Mouse (Mus musculus) thymus, postnatal 10 days (tissue): ENCODE results near the gene Pawr.

Source experiments
- DNase-seq, 2 experiments: peaks; one replicate each; pipeline ENCODE4 v3.0.0; 2021; ENCODE audit warnings: low spot score in 2 of 2

Gene Pawr

DNA sequence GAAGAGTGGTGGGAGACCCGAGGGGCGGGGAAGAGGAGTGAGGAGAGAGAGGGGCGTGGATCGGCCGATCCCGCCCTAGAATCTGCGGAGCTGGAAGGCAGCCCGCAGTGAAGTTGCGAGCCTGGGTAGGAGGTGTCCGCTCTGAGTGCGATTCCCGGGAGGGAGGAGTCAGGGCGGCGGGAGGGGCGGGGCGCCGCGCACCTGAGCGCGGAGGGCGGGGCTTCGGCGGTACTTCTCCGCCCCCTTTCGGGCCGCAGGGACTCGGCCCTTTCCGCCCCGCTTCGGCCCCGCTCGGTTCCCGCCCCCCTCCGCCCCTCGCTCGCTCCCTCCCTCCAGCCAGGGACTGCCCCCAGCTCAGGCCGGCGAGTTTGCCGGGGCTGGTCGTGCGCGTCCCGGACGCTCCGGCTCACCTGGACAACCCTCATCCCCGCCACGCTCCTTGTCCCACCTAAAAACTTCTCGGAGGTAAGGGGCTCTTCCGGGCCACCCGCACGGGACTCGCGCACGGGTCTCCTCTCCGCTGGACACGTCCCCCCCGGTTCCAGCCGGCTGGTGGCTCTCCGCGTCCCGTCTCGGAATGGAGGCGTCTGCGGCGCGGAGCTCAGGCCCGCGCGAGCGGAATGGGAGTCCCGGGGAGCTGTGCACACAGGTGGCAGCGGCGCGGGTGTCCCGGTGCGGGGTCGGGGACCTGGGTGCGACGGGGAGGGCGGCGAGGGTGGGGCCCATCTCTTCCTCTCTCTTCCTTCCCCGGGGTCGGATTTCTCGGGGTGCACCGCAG lies at the start of gene Pawr:
Gene Pawr (plus strand): TSS at position 338 of the 778 bp plus-strand sequence.
- DNase-seq, result peak; percentile 3 to 11

DNA sequence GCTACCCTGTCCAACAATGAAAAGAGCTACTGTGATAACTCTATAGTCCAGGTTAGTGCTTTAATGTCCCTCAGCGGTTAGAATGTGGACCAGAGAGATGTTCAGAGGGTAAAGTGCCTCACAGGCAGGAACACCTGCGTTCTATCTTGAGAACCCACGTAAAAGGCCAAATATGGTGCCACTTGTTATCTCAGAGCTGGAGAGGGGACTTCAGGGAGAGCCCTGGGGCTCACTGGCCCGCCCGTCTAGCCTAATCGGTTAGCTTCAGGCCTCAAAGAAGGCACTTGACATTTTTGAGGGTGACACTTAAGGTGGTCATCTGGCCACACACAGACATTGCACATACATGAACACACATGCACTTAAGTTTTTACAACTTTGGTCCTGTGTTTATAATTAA lies 49.6 kb upstream of the Pawr start:
- no peak for DNase-seq

DNA sequence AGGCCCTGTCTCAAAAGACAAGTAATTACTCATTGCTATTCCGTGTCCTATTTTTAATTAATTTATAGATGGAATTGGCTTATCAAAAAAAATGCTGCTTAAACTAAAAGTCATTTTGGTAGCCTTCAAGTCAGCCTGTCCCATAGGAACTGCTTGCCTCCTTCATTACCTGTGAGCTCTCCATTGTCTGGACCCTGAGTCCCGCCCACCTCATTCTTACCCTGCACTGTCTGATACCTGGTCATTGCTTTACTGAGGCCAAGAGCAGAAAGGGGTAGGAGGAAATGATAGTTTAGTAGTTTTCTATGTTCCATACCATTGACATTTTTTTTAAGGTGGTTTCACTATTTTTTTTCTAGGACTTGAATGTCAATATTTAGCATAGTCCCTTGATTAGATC lies 48.5 kb upstream of the Pawr start:
- no peak for DNase-seq

DNA sequence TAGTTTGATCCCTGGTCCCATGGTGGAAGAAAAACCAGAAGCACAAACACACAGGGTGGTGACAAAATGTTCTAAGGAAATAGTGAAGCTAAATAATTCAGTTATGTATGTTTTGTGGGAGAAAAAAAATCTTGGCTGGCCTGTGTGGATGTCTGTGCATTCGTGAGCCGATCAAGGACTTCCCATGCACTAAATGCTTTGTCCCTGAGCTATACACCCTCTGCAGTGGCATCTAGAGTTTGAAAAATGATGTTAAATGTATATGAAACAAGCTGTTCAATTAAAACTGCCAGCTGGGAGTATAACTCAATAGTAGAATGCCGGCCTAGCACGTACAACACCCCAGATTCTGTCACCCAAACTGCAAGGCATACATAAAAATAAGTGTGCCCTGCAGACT lies 48.1 kb upstream of the Pawr start:
- DNase-seq, result no peak

DNA sequence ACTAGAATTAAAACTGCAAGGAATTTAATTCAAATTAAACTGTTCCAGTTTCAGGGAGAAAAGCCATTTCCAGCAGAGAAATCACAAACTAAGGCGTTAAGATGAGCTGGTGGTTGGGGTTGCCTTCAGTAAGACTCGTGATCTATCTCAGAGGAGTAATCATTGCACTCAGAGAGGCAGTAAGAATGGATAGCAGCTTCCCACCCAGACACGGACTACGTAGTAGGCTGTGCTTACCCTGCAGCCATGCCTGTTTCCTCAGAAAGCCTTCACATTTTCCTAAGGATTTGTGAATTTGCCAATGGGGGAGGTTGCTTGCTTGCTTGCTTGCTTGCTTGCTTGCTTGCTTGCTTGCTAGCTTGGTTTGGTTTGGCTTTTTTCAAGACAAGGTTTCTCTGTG lies 47.5 kb upstream of the Pawr start:
- no peak for DNase-seq

DNA sequence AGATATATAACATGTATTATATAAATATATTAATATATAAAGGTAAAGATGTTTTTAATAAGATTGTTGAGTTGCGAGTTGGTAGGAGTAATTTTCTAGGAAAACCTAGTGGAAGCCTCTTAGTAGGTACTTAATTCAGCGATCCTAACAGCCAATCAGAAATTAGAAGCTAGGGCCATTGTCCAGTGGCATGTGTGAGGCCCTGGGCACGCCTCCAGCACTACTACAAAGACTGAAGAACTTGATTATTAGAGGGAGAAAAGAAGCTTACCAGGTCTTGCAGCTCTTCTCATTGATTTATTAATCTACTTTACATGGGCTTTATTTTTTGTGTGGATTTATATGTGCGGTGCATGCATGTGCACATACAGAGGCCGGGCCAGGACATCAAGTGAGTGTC lies 46.9 kb upstream of the Pawr start:
- no peak for DNase-seq

DNA sequence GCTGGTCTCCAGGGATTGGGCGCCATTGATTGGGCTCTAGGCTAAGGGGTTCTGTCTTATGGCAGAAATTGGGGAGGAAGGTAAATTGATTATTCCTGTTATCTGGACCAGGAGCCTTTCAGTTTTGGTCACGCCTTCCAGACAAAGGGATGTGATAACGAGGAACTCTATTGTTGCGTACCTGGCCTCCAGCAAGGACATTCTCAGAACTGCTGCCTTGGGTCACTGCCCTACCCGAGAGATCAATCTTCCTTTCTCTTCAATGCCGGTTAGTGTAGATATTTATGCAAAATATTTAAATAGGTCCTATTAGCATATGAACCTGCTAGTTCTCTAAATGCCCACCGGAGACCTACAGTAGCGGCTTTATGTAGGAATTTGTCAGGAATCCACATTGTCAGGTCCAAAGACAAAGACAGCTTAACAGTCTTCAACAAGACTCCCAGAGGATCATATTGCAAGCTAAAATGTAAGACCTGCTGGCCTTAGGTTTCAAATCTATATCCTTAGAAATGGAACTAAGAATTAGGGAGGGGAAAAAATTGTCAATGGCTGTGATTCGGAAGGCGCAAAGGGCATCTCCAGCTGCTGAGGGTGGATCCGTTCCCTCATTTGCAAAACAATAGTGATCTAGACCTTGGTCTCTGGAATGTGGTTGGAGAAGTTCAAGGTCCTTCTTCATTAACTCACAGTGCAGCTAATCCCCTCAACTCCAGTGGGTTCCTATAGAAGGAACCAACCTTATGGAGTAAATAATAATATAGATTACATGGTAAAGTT lies 45.1 kb upstream of the Pawr start:
- no peak for DNase-seq

DNA sequence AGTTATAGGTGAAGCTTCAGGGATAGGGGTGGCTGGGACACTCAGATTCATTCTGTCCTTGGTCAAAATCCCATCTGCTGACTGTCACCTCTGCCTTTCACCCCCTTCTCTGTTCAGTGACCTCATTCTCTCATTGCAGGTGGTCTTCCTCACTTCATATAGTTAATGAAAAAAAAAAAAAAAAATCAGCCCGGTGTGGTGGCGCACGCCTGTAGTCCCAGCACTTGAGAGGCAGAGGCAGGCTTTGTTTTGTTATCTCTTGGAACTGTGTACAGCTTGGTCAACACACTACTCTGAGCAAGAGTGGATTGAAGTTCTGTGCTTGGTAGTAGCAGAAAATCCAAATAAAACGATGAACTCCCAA lies 44.5 kb upstream of the Pawr start:
- no peak for DNase-seq

DNA sequence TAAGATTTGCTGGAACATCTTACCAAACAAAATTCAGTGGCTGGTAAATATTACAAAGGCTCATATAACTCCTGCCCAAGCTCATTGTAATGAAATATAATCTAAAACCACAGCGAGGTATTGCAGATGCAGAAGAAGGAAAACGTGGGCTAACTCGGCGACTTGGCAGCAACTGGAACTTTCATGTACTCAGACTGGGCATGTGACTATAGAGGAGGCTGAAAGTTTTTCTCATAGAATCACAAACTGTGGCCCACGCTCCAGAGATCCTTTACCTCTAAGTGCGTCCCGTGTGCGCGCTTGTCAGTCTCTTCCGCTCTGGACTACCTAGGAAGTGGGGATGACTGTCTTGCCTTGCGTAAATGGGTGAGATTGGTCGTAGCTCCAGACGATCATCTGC lies 41.9 kb upstream of the Pawr start:
- no peak for DNase-seq

DNA sequence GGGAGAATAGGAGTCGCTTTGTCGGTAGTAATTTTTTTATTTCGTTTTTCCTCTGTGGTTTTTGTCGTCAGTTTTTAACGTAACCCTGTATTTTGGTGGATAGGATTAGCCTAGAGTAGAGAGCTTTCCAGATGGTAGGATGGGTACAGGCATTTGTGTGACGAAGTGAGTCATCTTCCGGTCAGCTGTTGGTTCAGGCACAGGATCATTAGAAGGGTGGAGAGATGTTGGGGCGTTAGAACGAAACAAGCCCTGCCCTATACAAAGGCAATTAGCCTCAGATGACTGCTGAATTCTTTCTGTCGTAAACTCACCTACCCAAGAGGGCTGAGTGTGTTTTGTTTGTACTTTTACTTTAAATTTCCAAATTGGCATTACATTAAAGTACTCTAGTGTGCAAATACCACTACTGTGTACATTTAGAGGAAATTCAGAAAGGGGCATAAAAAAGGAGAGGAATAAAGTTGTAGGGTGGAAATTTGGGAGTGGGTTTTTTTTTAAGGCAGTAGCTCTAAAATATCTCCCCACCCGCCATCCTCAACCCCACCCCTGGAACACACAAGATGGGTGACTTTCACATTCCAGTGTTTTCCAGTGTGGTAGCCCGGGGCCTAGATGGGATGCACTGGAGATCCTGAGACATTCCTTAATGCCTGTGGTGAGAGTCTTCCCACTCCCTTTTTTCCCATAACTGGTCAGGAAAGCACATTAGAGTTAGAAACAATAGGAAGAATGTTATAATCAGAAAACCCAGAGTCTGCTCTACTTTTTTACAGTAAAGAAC lies 40.0 kb upstream of the Pawr start:
- DNase-seq, result no peak

DNA sequence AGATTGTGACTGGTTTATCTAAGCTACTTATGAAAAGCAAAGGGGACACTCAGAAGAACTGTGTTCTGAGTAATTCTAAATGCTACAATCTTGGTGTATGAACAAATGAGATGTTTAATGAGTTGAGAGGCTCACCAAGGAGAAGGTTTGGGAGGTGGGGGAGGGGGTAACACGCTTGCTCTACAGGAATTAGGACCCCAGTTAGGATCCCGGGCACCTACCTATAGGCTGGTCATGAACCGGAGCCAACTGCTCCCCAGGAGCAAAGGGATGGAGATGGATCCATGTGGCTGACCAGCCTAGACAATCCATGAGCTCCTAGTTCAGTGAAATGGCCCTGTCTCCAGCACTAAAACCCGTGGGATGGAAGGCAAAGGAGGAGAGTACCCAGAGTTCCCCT lies 39.3 kb upstream of the Pawr start:
- no peak for DNase-seq

DNA sequence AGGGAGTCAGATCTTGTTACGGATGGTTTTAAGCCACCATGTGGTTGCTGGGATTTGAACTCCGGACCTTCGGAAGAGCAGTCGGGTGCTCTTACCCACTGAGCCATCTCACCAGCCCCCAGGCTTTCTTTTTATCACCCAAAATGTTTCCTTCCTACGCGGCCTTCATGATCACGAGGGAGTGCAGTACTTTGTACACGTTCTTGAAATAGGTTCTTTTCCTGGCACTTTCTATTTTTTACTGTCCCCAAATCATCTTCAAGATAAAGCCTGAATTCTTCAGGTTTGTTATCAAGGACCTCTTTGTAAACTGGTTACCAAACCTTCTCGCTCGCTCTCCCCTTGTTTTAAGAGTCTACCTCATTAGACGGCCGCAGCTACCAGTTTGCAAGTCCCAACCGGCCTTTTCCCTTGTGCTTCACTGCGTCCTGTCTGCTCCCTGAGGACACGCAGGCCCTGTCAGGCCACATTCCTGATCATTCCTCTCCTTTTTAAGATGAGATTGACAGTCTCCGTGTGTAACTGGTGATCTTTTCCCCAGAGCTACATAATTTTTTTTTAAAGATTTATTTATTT lies 38.2 kb upstream of the Pawr start:
- no peak for DNase-seq

DNA sequence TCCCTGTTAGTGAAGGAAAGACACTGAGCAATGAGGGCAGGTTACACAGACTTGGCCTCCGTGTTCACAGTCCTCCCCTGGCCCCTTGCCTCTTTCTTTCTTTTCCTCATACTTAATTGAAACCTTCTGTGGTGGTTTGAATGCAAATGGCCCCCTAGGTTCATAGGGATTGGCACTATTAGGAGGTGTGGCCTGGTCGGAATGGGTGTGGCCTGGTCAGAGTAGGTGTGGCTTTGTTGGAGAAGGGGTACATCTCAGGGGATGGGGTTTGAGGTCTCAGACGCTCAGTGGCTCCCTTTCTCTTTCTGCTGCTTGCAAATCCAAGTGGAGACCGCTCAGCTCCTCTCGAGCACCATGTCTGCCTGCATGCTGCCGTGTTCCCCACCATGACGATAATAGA lies 37.2 kb upstream of the Pawr start:
- no peak for DNase-seq

DNA sequence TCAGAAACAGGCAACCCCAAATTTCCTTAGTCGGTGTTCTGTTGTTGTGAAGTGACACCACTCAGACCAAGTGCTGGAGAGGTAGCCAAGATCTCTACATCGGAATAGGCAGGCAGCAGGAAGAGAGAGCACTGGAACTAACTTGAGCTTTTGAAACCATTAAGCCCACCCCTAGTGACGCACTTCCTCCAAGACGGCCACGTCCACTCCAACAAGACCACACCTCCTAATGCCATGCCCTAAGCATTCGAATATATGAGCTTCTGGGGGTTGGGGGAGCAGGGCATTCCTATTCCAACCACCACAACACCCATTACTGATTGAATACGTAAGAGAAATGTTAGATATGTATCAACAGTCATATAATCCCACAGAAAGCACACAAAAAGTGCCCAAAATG lies 35.5 kb upstream of the Pawr start:
- no peak for DNase-seq

DNA sequence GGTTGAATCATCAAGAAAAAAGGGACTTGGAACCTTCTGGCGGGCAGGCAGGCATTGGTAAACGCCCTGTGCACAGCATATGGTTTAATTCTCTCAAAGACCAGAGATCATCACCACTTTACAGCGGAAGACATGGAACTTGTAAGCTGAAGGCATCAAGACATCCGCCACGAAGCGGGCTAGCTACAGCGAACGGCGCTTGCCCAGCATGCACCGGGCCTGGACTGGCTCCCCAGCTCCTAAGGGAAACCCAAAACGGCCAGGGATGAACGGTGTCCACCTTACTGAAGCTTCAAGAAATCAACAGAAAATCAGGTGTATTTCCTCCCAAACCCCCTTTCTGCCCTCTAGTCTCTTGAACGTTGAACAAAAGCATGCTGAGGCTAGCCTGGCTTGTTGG lies 33.7 kb upstream of the Pawr start:
- DNase-seq, result no peak

DNA sequence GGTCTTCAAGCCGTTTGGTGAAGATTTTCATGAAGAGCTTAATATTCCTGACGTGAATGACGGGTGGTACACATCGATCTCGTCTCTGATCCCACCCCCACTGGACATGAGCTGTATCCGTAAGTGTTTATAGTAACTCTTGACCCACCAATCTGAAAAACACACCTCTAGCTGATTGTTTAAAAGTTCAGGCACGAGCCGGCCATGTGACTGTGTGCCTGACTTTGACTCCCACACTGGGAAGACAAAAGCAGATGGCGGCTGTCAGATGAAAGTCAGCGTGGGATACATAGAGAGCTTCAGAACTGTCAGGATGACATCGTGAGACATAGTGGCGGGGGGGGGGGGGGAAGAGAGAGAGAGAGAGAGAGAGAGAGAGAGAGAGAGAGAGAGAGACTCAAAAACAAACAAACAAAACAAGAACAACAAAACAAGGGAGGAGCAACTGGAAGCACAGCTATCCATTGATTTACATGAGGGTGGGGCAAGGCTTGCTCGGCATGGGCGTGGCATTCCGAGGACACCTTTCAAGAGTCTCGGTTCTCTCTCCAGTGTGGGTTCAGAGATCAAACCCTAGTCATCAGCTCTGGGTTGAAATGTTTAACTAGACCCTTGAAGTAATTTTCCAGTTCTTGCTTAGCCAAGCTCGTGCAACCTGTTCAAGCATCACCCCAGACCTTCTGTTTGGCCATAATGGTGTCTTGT lies 32.9 kb upstream of the Pawr start:
- DNase-seq, result no peak

DNA sequence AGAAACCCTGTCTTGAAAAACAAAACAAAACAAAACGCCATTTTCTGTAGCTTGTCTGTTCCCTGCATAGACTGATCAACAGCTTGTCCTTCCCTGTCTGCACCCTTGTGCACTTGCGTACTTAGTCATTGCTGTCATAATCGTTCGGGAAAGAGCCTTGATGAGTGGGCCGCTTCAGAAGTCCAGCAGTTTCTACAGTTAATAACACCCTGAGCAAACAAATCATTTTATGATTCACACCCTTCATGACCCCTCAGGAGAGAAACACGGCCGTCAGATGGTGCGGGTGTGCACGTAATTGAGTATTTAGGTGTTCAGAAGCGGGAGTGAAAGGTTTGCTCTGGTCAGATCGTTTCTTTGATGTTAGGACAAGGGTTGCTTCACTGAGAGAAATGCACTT lies 32.1 kb upstream of the Pawr start:
- DNase-seq, result no peak

DNA sequence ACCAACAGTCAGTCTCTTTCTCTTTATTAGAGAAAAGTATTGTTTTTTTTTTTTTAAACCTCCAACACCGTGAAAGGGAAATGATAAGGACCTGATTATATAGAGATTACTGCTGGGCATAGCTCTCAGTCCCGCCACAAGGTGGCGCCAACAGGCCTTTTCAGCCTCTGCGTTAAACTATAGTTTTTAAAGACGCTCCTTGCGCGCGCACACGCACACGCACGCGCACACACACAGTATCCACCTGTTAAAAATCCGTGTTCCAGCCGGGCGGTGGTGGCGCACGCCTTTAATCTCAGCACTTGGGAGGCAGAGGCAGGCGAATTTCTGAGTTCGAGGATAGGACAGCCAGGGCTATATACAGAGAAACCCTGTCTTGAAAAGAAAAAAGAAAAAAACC lies 31.1 kb upstream of the Pawr start:
- peak; percentile 20 to 73 for DNase-seq

DNA sequence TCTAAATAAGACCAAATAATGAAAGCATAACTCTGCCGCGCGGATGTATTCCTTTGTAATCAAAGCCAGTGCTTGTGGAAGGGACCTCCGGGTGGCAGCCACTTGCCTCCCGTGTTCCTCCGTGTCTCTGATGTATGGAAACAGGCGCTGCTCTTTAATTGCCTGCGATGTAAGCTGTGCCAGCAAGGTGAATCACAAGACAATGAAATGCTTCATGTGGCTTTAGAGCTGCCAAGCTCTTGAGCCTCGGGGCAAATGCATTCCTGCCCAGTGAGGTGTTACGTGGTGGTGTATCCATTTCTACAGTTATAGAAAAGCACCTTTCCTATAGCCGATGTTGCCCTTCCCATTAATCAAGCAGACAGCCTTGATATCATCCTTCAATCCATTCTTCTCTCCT lies 24.1 kb upstream of the Pawr start:
- DNase-seq, result no peak

DNA sequence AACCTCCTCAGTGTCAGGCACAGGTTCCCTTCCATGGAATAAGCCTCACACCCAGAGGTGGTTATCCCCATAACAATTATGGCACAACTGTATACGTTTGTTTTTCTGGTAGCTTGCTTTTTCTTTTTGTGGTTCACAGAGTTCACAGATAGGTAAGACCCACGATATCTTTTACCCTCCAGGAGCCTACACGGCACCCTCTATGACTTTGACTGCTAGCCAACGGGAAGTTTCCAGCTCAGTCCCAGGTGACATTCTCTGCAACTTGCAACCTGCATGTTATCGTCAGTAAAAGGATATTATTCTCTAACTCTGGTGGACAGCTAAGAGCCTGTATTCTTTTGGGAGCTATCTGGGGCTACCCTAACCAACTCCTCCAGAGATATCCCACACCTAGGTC lies 21.7 kb upstream of the Pawr start:
- no peak for DNase-seq

DNA sequence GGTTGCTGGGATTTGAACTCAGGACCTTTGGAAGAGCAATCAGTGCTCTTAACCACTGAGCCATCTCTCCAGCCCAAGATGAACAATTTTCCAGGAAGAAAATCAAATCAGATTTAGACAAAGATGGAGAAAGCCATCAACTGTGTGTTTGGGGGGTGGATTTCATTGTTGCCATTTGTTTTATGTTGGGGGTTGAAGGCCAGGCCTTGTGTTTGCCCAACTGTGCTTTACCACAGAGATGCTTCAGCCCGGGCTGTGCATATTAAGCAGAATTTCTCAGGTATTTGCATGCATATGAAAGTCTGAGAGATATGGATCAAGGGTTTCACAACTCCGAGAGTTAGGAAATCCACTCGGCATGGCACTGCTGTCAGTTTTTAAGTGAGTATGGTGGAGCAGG lies 20.5 kb upstream of the Pawr start:
- no peak for DNase-seq

DNA sequence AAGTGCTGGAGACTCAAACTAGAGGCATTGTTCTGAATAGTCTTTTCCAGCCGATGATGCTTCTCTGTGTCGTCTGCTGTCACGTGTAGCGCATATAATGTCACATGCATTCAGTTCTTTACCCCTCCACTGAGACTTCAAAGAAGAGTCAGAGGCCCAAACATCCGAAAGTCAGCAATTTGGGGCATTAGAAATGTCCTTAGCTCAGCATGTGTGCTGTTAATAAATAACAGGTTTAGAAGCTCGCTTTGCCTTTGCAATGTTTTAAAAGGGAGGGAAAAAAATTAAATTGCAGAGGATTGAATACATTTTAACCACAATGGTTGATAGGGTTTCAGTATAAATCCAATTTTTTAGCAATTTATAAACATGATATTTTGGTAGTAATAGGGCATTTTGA lies 18.1 kb upstream of the Pawr start:
- no peak for DNase-seq
